Mouse (Mus musculus): Measurements from ENCODE around the gene Ppm1e.

Ppm1e gene

GRCm38 (mm10) chr11:87250132-87250531 is 108.7 kb downstream of the Ppm1e start:
- DNase-seq (ENCODE audit: low spot score): no peak

- peak; percentile 15 for DNase-seq (ENCODE audit: low spot score)
These were observed 111.3 kb downstream of the Ppm1e start for GRCm38 (mm10) chr11:87247494-87247866.

- DNase-seq (ENCODE audit: low spot score): peak; percentile 30
These were observed 111.9 kb downstream of the Ppm1e start for GRCm38 (mm10) chr11:87246724-87247493.

- peak; percentile 31 for DNase-seq (ENCODE audit: low spot score)
These were observed 112.6 kb downstream of the Ppm1e start for GRCm38 (mm10) chr11:87246107-87246651.

GRCm38 (mm10) chr11:87245171-87245840 is 113.5 kb downstream of the Ppm1e start:
- DNase-seq (ENCODE audit: low spot score): no peak

GRCm38 (mm10) chr11:87241256-87241655 is 117.6 kb downstream of the Ppm1e start:
- DNase-seq (ENCODE audit: low spot score): no peak

- no peak for DNase-seq (ENCODE audit: low spot score)
These were observed 118.0 kb downstream of the Ppm1e start for GRCm38 (mm10) chr11:87240833-87241215.

GRCm38 (mm10) chr11:87240141-87240832 is 118.5 kb downstream of the Ppm1e start:
- DNase-seq (ENCODE audit: low spot score): no peak

GRCm38 (mm10) chr11:87238891-87239530 is 119.8 kb downstream of the Ppm1e start:
- DNase-seq (ENCODE audit: low spot score): no peak

GRCm38 (mm10) chr11:87235486-87235872 is 123.3 kb downstream of the Ppm1e start:
- no peak for DNase-seq (ENCODE audit: low spot score)

- peak; percentile 23 for DNase-seq (ENCODE audit: low spot score)
These were observed 123.9 kb downstream of the Ppm1e start for GRCm38 (mm10) chr11:87234743-87235485.

GRCm38 (mm10) chr11:87233377-87233776 is 125.4 kb downstream of the Ppm1e start:
- DNase-seq (ENCODE audit: low spot score): peak; percentile 31

- no peak for DNase-seq (ENCODE audit: low spot score)
These were observed 131.8 kb downstream of the Ppm1e start for GRCm38 (mm10) chr11:87227056-87227455.

- DNase-seq (ENCODE audit: low spot score): no peak
These were observed 136.1 kb downstream of the Ppm1e start for GRCm38 (mm10) chr11:87222686-87223085.

GRCm38 (mm10) chr11:87212313-87212712 is 146.5 kb downstream of the Ppm1e start:
- no peak for DNase-seq (ENCODE audit: low spot score)

Data from testis, postnatal 10 days (tissue).